Mouse (Mus musculus): ENCODE data around the gene Opcml.

- TF ChIP-seq CTCF (IDR thresholded peaks at IDR 0.05; ENCODE audit: low read depth, low read length) (no peak), TAL1 (conservative IDR thresholded peaks at IDR 0.05; ENCODE audit: low read depth, low read length) (no peak), GATA1 (IDR thresholded peaks at IDR 0.05; ENCODE audit: borderline replicate concordance, low read length) (no peak)
These were observed 781.1 kb downstream of the Opcml start for GRCm38 (mm10) chr9:28571682-28572081.

Data from G1E (cell line).